In genomic region chr13:46005656-46006055, GRCm38 (mm10) we compare ENCODE assay signal across 11 mouse cellular contexts. TPM values are rescaled to one million over a fixed set of nuclear protein-coding genes. Genes with fewer than 3 reads are reported as not detected.
DNase-seq lines count a peak whose midpoint lies in the region; ATAC-seq and TF ChIP-seq lines count a peak whose summit lies in the region.
"Had no signal": no experiment of that assay in that cellular context is flagged by ENCODE, and none has a peak within 500 bp of the region (broad histone marks: within the 10 kb centered on the region; RNA-seq: fewer than 3 reads in every experiment).

No protein-coding gene starts in this region.

- no peaks in the 10 kb centered on the region for H3K36me3 ChIP-seq in kidney, embryonic 16.5 days (ENCODE audit: insufficient read depth, low read length)
- no peaks in the 10 kb centered on the region for H3K36me3 ChIP-seq in forebrain, embryonic 10.5 days (replicated peaks)
- no peaks in the 10 kb centered on the region for H3K36me3 ChIP-seq in hindbrain, embryonic 14.5 days (replicated peaks; ENCODE audit: control insufficient read depth, insufficient read depth)
- no peaks in the 10 kb centered on the region for H3K36me3 ChIP-seq in midbrain, postnatal 0 days (ENCODE audit: insufficient read depth, low read length)
- H3K36me3 ChIP-seq in liver, embryonic 11.5 days (ENCODE audit: control insufficient read depth, insufficient read depth, low read length), result no peaks in the 10 kb centered on the region

- H3K4me2 ChIP-seq in kidney, embryonic 16.5 days (replicated peaks; ENCODE audit: low read depth, low read length), result peak overlapping the region; percentile 32
- peak overlapping the region; percentile 11 for H3K4me2 ChIP-seq in hindbrain, embryonic 14.5 days (replicated peaks)
- H3K4me2 ChIP-seq in midbrain, postnatal 0 days (ENCODE audit: low read depth, low read length, poor library complexity, severe bottlenecking), result 0 out of 2 replicates have a peak overlapping the region, but pooled peaks have one; percentile 24
- H3K4me2 ChIP-seq in liver, embryonic 11.5 days, result no peak overlapping the region

- DNase-seq in kidney, adult 18-20 months, result no peak
- no peak for DNase-seq in forebrain, embryonic 10.5 days (ENCODE audit: extremely low spot score, low spot score)
- no peak for DNase-seq in hindbrain, embryonic 14.5 days (ENCODE audit: low spot score)
- DNase-seq in midbrain, postnatal 0 days (ENCODE audit: low spot score), result no peak
- no peak for DNase-seq in spleen, adult 18-20 months
- DNase-seq in left cerebral cortex, adult 9 months (ENCODE audit: low spot score in 2 of 2), result no peak
- DNase-seq in liver, embryonic 11.5 days (ENCODE audit: low spot score), result no peak

- H3K27me3 ChIP-seq in kidney, embryonic 16.5 days (ENCODE audit: insufficient read depth, low read length), result no peaks in the 10 kb centered on the region
- peaks cover 30% of the 10 kb centered on the region for H3K27me3 ChIP-seq in forebrain, embryonic 10.5 days (ENCODE audit: poor library complexity, severe bottlenecking)
- no peaks in the 10 kb centered on the region for H3K27me3 ChIP-seq in hindbrain, embryonic 14.5 days (ENCODE audit: control insufficient read depth, insufficient read depth, low read length)
- H3K27me3 ChIP-seq in midbrain, postnatal 0 days (ENCODE audit: insufficient read depth, low read length), result no peaks in the 10 kb centered on the region
- peaks cover 12% of the 10 kb centered on the region for H3K27me3 ChIP-seq in liver, embryonic 11.5 days (replicated peaks; ENCODE audit: control insufficient read depth, insufficient read depth, low read length)

- H3K9me3 ChIP-seq in kidney, embryonic 16.5 days (ENCODE audit: low read length), result peaks cover 5% of the 10 kb centered on the region; the same call in 1 of the 2 replicates
- no peaks in the 10 kb centered on the region for H3K9me3 ChIP-seq in forebrain, embryonic 10.5 days
- no peaks in the 10 kb centered on the region for H3K9me3 ChIP-seq in hindbrain, embryonic 14.5 days (ENCODE audit: control insufficient read depth, low read length)
- no peaks in the 10 kb centered on the region for H3K9me3 ChIP-seq in midbrain, postnatal 0 days (ENCODE audit: low read length)
- H3K9me3 ChIP-seq in liver, embryonic 11.5 days (ENCODE audit: control insufficient read depth, low read length), result no peaks in the 10 kb centered on the region

- no peak overlapping the region for H3K4me3 ChIP-seq in kidney, embryonic 16.5 days (ENCODE audit: low read length)
- H3K4me3 ChIP-seq in forebrain, embryonic 10.5 days, result no peak overlapping the region; the same call in 1 of the 2 replicates
- no peak overlapping the region for H3K4me3 ChIP-seq in hindbrain, embryonic 14.5 days (replicated peaks; ENCODE audit: low read length)
- no peak overlapping the region for H3K4me3 ChIP-seq in midbrain, postnatal 0 days (ENCODE audit: low read depth, low read length)
- H3K4me3 ChIP-seq in liver, embryonic 11.5 days (ENCODE audit: low read depth, low read length), result no peak overlapping the region
- H3K4me3 ChIP-seq: gastrocnemius, adult 2 months; left cerebral cortex, adult 2 months had no signal

- ATAC-seq in kidney, embryonic 16.5 days (ENCODE audit: low FRiP score, low TSS enrichment), result peak; percentile 25; the same call in 1 of the 2 replicates
- ATAC-seq in hindbrain, embryonic 14.5 days (ENCODE audit: low FRiP score), result no peak
- no peak for ATAC-seq in midbrain, postnatal 0 days (ENCODE audit: low FRiP score)
- no peak for ATAC-seq in liver, embryonic 11.5 days (replicated peaks; ENCODE audit: low FRiP score)
- ATAC-seq: activated CD4-positive, CD25-positive, alpha-beta regulatory T cell, adult 4 months had no signal

- no peak for TF ChIP-seq CTCF in midbrain, postnatal 0 days (IDR thresholded peaks at IDR 0.05)

- H3K27ac ChIP-seq in kidney, embryonic 16.5 days (ENCODE audit: low read length), result peak overlapping the region; percentile 85
- peak overlapping the region; percentile 78 for H3K27ac ChIP-seq in forebrain, embryonic 10.5 days
- H3K27ac ChIP-seq in hindbrain, embryonic 14.5 days, result peak overlapping the region; percentile 52
- H3K27ac ChIP-seq in midbrain, postnatal 0 days (ENCODE audit: low read depth, low read length), result peak overlapping the region; percentile 34; the same call in 1 of the 2 replicates
- H3K27ac ChIP-seq in liver, embryonic 11.5 days (ENCODE audit: low read depth, low read length), result no peak overlapping the region
- H3K27ac ChIP-seq: gastrocnemius, adult 2 months; left cerebral cortex, adult 2 months had no signal

- peaks cover 28% of the 10 kb centered on the region for H3K4me1 ChIP-seq in kidney, embryonic 16.5 days (ENCODE audit: insufficient read depth, low read length)
- peaks cover 32% of the 10 kb centered on the region for H3K4me1 ChIP-seq in forebrain, embryonic 10.5 days
- peaks cover 29% of the 10 kb centered on the region for H3K4me1 ChIP-seq in hindbrain, embryonic 14.5 days (replicated peaks; ENCODE audit: control insufficient read depth, insufficient read depth, low read length)
- H3K4me1 ChIP-seq in midbrain, postnatal 0 days (ENCODE audit: insufficient read depth, low read length), result peaks cover 9% of the 10 kb centered on the region
- H3K4me1 ChIP-seq in liver, embryonic 11.5 days (replicated peaks; ENCODE audit: control insufficient read depth, insufficient read depth, low read length), result peaks cover 3% of the 10 kb centered on the region; the same call in 1 of the 2 replicates

- peak overlapping the region; percentile 38 for H3K9ac ChIP-seq in kidney, embryonic 16.5 days (replicated peaks; ENCODE audit: low read length)
- no peak overlapping the region for H3K9ac ChIP-seq in hindbrain, embryonic 14.5 days
- H3K9ac ChIP-seq in midbrain, postnatal 0 days (replicated peaks; ENCODE audit: low read length, poor library complexity, severe bottlenecking), result no peak overlapping the region
- no peak overlapping the region for H3K9ac ChIP-seq in liver, embryonic 11.5 days (ENCODE audit: low read depth, low read length)

- 33% methylated on average over 7 of the region's 7 CpGs for WGBS in kidney, embryonic 16.5 days
- WGBS in forebrain, embryonic 10.5 days, result 78% methylated on average over 7 of the region's 7 CpGs
- 67% methylated on average over 7 of the region's 7 CpGs for WGBS in hindbrain, embryonic 14.5 days
- WGBS in midbrain, postnatal 0 days, result 39% methylated on average over 7 of the region's 7 CpGs
- 63% methylated on average over 7 of the region's 7 CpGs for WGBS in liver, embryonic 11.5 days

RNA-seq across cellular contexts. Expression of gene Atxn1, which starts 40.8 kb away (rescaled TPM):
- polyA plus RNA-seq in kidney, embryonic 16.5 days (2015; fragmentation: Nextera tagmentation; extraction: Ambion mirVana), result 5.9 and 7.6 TPM in 2 replicates
- polyA plus RNA-seq in forebrain, embryonic 10.5 days (2016; fragmentation: Nextera tagmentation; extraction: Ambion mirVana), result 1.6 and 2.2 TPM in 2 replicates
- 5.4 and 8.1 TPM in 2 replicates for polyA plus RNA-seq in hindbrain, embryonic 14.5 days (2014; fragmentation: Nextera tagmentation; extraction: Ambion mirVana)
- total RNA-seq in midbrain, postnatal 0 days (2014; rRNA removed), result 26.6 and 31.4 TPM in 2 replicates
- polyA plus RNA-seq in midbrain, postnatal 0 days (2015; fragmentation: Nextera tagmentation; extraction: Ambion mirVana), result 9.3 and 12.0 TPM in 2 replicates
- polyA plus RNA-seq in liver, embryonic 11.5 days (2014; fragmentation: Nextera tagmentation; extraction: Ambion mirVana), result 1.6 and 2.3 TPM in 2 replicates
